Mouse (Mus musculus) ovary, postnatal 36 days (tissue): Measurements from ENCODE around the gene Cdhr3.

Source experiments
- DNase-seq: peaks from one replicate; pipeline ENCODE4 v3.0.0; 2022; ENCODE audit warnings: low spot score, mixed read lengths

The Cdhr3 gene

DNA sequence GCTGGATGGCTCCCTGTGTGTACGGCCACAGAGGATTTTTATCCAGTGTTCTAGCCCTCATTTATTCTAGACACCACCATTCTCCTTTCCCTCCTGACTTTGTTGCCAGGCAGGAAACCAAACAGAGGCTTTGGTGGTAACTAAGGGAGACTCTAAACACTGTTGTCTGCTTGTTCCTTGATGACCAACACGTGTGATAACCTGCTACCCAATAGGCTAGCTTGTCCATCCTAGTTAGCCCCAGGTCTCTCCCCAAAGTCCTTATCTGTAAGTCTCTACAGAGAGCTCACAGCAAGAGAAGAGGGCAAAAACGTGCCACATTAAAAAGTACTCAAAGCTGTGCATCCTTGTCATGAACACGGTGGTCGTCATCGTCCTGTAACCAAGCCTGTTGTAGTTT lies at the start of gene Cdhr3:
TSS of gene Cdhr3 (minus strand) at position 101 of the 400 bp plus-strand sequence.
- no peak for DNase-seq

DNA sequence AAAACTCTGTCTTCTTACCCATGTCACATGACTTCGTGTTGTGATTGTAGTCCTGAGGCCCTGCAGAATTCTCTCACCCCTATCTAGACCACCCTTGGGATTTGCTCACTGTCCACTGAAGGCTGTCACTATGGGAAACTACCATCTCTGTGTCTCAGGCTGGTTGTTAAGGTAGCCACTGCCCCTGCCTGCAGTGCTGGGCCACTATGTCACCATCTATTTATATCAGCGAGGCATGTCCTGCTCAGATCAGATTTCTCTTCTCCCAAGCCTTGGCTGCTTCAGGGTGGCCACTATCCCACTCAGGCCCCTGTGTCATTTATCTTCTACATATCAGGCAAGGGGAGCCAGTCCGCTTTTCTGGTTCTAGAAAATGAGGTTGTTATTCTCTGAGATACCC lies 46.4 kb upstream of the Cdhr3 start:
- no peak for DNase-seq

- DNase-seq = no peak
Measured at GRCm38 (mm10) chr12:33137857-33138256, 45.2 kb upstream of the Cdhr3 start.

- no peak for DNase-seq
Measured at GRCm38 (mm10) chr12:33131796-33132195, 39.1 kb upstream of the Cdhr3 start.

- DNase-seq = no peak
Measured at GRCm38 (mm10) chr12:33130401-33130800, 37.7 kb upstream of the Cdhr3 start.

- peak; percentile 41 for DNase-seq
Measured at GRCm38 (mm10) chr12:33129410-33129809, 36.7 kb upstream of the Cdhr3 start.

DNA sequence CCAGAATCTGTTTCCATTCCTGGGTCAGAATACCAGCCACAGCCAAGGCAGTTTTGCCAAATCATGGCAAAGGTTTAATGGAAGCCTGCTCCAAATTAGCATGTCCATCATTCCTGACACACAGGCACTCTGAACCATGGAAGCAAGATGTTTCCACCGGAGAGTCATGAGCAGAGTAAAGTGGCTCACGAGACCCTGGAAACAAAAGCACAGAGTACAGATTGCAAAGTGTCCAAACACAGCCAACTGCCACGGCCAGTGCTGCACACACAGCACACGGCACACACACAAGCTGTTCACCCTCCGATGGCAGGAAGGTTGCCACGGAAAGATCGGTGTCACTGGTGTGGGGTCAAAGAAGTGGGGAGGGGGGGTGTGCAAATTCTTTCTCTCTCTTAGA lies 36.0 kb upstream of the Cdhr3 start:
- no peak for DNase-seq

DNA sequence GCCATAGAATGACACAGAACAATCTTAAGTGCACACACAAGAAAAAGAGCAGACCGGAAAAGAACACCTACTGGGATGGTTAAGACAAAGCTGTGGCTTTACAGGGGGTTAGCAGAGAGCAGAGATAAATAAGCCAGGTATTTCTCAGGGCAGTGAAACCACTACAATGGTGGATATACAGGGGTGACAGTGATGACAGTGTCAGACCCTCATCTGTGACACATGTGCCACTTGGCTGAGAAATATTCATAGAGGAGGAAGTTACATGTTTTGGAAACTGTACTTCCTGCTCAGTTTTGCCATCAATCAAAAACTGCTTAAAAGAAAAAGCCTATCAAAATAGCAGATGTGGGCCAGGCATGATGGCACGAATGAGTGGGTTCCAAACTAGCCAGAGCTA lies 35.4 kb upstream of the Cdhr3 start:
- DNase-seq = no peak

- no peak for DNase-seq
Measured at GRCm38 (mm10) chr12:33126243-33126642, 33.6 kb upstream of the Cdhr3 start.

- DNase-seq = no peak
Measured at GRCm38 (mm10) chr12:33125594-33126227, 33.0 kb upstream of the Cdhr3 start.

DNA sequence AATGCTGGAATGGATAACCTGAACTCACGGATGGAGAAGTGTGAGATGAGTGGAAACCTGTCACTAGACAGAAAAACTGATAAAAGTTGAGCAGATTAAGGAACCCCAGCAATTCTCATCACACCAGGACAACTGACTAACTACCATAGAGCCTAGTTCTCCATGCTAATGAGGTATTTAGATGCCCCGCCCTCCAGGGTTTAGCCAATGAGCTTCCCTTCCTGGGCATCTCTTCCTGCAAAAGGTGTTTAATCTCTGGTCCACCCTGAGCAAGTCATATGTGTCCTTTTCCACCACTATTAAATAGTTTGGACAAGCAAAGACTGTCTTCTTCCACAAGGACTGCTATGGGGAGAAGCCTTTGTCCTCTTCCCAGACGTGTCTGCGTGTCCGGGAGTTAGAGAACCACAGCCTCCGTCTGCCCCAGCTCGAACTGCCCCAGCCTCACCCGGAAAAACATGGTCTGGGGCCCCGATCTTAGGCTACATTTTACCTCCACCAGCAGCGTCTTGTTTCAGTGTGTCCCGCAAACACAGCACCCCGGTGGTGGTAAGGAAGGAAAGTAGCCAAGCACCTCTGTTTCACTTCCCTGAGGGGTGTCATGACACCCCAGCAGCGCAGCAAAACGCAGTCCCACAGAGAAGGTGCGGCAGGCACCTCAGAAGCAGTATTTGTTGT lies 26.1 kb upstream of the Cdhr3 start:
- DNase-seq = no peak

DNA sequence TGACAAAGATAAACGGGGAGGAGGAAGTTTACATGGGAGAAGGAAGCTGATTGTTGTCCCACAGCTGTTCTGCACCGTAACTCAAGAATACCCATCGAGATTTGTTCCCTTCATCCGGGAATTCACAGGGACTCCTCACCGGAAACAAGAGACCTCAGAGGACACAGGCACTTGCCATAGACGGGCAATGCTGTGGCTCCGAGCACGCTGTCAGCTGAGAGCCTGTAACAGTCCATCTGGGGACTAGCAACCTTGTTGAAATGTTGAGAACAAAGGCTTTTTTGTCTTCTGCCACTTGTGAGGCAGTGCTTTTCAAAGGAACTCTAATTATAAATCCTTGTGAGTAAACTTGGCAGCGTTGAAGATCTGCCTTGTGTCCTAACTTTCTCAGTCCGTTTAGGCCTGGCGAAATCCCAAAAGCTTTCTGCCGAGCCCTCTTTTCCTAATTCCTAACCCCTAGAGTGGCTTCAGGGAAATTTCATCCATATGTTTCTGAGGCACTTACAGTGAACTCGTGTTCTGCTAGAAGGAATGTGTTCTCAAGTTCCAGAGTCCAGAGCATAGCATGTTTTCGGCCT lies 18.3 kb upstream of the Cdhr3 start:
- DNase-seq = no peak

- DNase-seq = no peak
Measured at GRCm38 (mm10) chr12:33109531-33109930, 16.9 kb upstream of the Cdhr3 start.

DNA sequence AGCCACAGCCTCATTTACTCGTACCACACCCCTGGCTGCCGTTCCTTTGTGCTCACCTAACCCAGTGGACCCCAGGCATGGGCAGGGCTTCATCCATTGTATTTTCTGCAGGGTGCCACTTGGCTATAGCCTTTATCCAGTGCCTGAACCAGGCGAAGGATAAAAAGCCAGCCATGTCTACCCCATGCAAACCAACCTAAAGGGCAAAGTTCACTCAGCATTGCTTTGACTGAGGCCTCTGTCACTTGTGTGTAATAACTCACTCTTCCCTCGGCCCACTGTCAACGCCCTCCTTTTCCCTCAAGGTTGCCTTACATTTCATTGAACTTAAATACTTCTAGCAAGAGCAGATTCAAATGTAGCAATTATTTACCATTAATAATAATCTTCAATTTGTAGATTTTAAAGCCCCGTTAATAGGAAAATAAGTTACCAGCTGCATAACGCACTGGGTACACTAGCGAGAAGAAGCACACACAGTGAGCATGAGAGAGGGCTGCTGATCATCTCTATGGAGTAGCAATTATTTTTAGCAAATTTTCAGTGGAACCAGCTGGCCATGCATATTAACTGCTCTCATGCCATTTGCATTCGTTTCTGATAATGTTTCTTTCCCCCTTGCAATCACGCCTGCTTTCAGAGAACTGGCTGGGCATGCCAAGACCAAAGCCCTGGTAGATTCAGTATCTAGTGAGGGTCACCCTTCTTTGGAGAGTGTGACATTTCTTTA lies 13.9 kb upstream of the Cdhr3 start:
- no peak for DNase-seq

- no peak for DNase-seq
Measured at GRCm38 (mm10) chr12:33105724-33106123, 13.0 kb upstream of the Cdhr3 start.

DNA sequence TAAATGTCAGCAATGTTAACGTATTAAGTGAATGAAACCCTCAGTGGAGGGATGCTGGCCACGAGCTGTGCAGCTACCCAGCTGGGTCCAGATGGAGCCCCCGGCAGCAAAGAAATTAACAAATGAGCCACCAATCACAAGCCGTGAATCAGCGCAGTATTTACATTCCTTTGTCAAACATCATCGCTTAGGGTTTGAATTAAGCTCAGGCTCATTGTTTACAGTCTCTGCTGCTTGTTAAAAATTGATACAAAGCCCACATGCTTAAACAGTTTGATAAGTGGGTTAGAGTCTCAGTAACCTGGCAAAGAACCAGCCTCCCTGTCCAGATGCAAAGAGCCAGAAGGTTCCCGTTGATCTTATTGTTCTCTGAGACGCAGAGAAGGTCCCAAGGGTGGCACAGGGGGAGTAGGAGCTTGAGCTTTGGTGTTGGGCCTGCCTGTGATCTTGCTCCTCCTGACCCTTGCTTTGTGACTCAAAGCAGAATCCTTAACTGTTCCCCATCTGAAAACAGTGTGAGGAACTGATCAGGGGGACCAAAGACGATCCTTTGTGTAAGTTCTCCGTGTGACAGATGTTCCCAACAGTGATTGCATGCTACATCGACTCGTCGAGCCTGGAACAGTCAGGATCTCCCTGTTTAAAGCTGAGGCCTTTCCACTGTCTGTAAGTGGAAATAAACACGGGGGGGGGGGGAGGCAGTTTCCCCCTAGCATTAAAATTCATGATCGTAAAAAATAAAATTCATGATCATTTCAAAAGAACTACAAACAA lies 9.9 kb upstream of the Cdhr3 start:
- DNase-seq = no peak

GRCm38 (mm10) chr12:33101627-33102026 lies 9.0 kb upstream of the Cdhr3 start:
- DNase-seq = no peak

DNA sequence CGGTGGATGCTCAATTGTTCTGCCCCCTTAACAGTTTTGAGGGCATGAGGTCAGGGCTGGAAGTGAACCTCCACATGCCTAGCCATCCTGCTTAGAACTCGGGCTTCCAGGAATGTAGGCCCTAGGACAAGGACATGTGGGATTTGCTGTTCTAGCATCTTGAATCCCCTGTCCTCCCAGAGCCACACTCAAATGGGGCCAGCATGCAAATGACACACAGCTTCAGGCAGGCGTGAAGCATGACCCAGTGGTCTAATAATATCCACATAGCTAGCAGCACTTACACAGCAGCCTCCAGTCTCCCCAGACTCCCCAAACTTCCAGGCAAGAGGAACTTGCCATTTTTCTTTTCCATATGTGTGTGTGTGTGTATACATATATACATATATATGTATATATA lies 3.3 kb upstream of the Cdhr3 start:
- no peak for DNase-seq

GRCm38 (mm10) chr12:33092196-33092595 lies 479 bp downstream of the Cdhr3 start:
- no peak for DNase-seq

GRCm38 (mm10) chr12:33086151-33086550 lies 6.5 kb downstream of the Cdhr3 start:
- no peak for DNase-seq

DNA sequence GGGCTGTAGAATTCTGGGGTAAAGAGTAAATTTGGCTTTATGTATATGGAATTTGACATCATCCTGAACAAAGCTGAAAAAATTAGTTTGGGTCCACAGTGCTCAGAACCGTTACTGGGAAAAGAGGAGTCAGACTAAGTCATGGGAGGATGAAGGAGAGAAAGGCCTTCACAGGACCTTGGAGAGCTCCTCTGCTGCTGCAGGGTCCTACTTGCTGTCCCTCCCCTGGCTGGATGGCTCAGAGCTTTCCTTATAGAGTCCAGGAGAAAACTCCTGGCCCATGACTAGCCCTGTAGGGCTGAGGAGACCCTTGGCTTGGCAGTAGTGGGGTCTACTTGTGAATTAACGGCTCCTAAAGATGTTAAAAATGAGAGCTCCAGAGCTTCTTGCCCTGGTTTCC lies 8.0 kb downstream of the Cdhr3 start:
- peak; percentile 51 for DNase-seq

DNA sequence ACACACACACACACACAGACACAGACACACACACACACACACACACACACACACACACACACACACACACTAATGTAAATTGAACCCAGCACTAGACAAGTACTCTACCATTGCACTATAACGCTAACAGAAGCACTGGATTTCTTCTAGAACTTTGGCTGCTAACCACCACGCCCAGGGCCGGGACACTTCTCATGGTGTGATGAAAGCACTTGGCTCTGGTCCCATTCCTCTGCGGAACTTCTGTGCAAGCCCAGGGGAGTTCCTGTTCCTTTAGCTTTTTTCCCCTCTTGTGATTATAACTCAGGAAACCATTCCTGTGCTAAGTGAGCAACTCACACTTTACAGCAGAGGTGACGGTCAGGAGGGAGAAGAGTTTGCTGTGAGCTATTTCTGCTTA lies 9.3 kb downstream of the Cdhr3 start:
- no peak for DNase-seq
